13 mouse cellular contexts compared by ENCODE assay signal in the genomic region with DNA sequence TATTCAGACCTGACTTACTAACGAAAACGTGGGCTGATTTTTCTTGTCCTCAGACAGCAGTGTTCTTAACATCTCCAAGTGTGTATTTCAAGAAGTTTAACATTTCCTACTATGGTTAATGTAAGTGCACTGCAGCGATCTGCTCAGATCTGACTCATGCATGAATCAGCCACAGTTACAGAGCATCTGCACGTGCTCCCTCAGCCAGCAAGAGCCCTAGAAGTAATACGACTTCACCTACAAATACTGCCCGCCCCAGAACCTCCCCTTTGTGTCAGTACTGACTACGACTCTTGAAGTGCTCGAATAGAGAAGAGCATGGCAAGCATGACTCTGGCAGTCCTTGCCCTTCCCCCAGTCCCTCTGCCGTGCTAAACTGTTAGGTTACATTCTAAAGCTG. TPM values are rescaled to one million over a fixed set of nuclear protein-coding genes. Genes with fewer than 3 reads are reported as not detected.
A peak's percentile ranks its signal among the peaks of the same experiment; 100 is the strongest.
DNase-seq lines count a peak whose midpoint lies in the region; ATAC-seq lines count a peak whose summit lies in the region.
"Had no signal": no experiment of that assay in that cellular context is flagged by ENCODE, and none has a peak within 500 bp of the region (broad histone marks: within the 10 kb centered on the region; RNA-seq: fewer than 3 reads in every experiment).

No protein-coding gene starts in this region.

- H3K36me3 ChIP-seq in lung, embryonic 16.5 days (ENCODE audit: control insufficient read depth, insufficient read depth, low read length), result no peaks in the 10 kb centered on the region
- no peaks in the 10 kb centered on the region for H3K36me3 ChIP-seq in stomach, embryonic 16.5 days (ENCODE audit: control insufficient read depth, insufficient read depth, low read length)
- no peaks in the 10 kb centered on the region for H3K36me3 ChIP-seq in midbrain, embryonic 10.5 days

- WGBS in lung, embryonic 16.5 days, result 37% methylated on average over 9 of the region's 9 CpGs
- 41% methylated on average over 9 of the region's 9 CpGs for WGBS in stomach, embryonic 16.5 days
- 82% methylated on average over 9 of the region's 9 CpGs for WGBS in midbrain, embryonic 10.5 days

- no peaks in the 10 kb centered on the region for H3K27me3 ChIP-seq in lung, embryonic 16.5 days (ENCODE audit: control insufficient read depth, insufficient read depth, low read depth, low read length)
- H3K27me3 ChIP-seq in stomach, embryonic 16.5 days (ENCODE audit: control insufficient read depth, insufficient read depth, low read length), result no peaks in the 10 kb centered on the region
- H3K27me3 ChIP-seq in midbrain, embryonic 10.5 days (ENCODE audit: low read depth, poor library complexity, severe bottlenecking), result no peaks in the 10 kb centered on the region
- H3K27me3 ChIP-seq: forebrain, embryonic 13.5 days had no signal

- ATAC-seq in lung, embryonic 16.5 days (ENCODE audit: low read depth), result 0 out of 2 replicates have a peak, but pooled peaks have one; percentile 52
- ATAC-seq in stomach, embryonic 16.5 days (ENCODE audit: insufficient read depth, low FRiP score), result peak; percentile 89
- ATAC-seq: forebrain, embryonic 13.5 days; midbrain, embryonic 16.5 days had no signal

- no peaks in the 10 kb centered on the region for H3K9me3 ChIP-seq in lung, embryonic 16.5 days (ENCODE audit: control insufficient read depth, low read length)
- H3K9me3 ChIP-seq in stomach, embryonic 16.5 days (replicated peaks; ENCODE audit: control insufficient read depth, low read length), result no peaks in the 10 kb centered on the region
- no peaks in the 10 kb centered on the region for H3K9me3 ChIP-seq in midbrain, embryonic 10.5 days (replicated peaks)
- H3K9me3 ChIP-seq: forebrain, embryonic 13.5 days had no signal

- no peak overlapping the region for H3K9ac ChIP-seq in lung, embryonic 16.5 days (ENCODE audit: low read length)
- no peak overlapping the region for H3K9ac ChIP-seq in stomach, embryonic 16.5 days (ENCODE audit: low read length)
- H3K9ac ChIP-seq: forebrain, embryonic 13.5 days; liver, embryonic 14.5 days had no signal

- H3K4me1 ChIP-seq in lung, embryonic 16.5 days (replicated peaks; ENCODE audit: control insufficient read depth, insufficient read depth, low read length), result no peaks in the 10 kb centered on the region
- no peaks in the 10 kb centered on the region for H3K4me1 ChIP-seq in stomach, embryonic 16.5 days (ENCODE audit: control insufficient read depth, insufficient read depth, low read length)
- no peaks in the 10 kb centered on the region for H3K4me1 ChIP-seq in midbrain, embryonic 10.5 days

- H3K4me2 ChIP-seq in lung, embryonic 16.5 days (ENCODE audit: low read depth, low read length), result no peak overlapping the region
- no peak overlapping the region for H3K4me2 ChIP-seq in stomach, embryonic 16.5 days (ENCODE audit: low read depth, low read length)
- H3K4me2 ChIP-seq: forebrain, embryonic 13.5 days had no signal

- no peak overlapping the region for H3K4me3 ChIP-seq in lung, embryonic 16.5 days (ENCODE audit: low read length)
- no peak overlapping the region for H3K4me3 ChIP-seq in stomach, embryonic 16.5 days (replicated peaks; ENCODE audit: low read length)
- H3K4me3 ChIP-seq in midbrain, embryonic 10.5 days, result no peak overlapping the region
- H3K4me3 ChIP-seq: forebrain, embryonic 13.5 days; heart, adult 2 months had no signal

- DNase-seq in lung, postnatal 25 days (ENCODE audit: low spot score), result no peak
- DNase-seq in NIH3T3 (ENCODE audit: low read depth), result peak; percentile 82
- peak; percentile 42 to 76 for DNase-seq in left cerebral cortex, adult 8-10 months (ENCODE audit: low spot score in 2 of 2)
- no peak for DNase-seq in embryo, embryonic 11 days
- no peak for DNase-seq in kidney, adult 8-10 months
- DNase-seq in midbrain, embryonic 10.5 days (ENCODE audit: low spot score), result no peak
- DNase-seq: heart, adult 2 months; kidney, postnatal 36 days had no signal

- no peak overlapping the region for H3K27ac ChIP-seq in lung, embryonic 16.5 days (ENCODE audit: low read length)
- H3K27ac ChIP-seq in stomach, embryonic 16.5 days (ENCODE audit: low read length), result peak overlapping the region; percentile 65
- no peak overlapping the region for H3K27ac ChIP-seq in midbrain, embryonic 10.5 days (replicated peaks)
- H3K27ac ChIP-seq: forebrain, embryonic 13.5 days; heart, adult 2 months; liver, embryonic 14.5 days had no signal

RNA-seq across cellular contexts. Expression of a gene that starts 19.5 kb away (rescaled TPM):
- 1.6 and 3.7 TPM in 2 replicates for polyA plus RNA-seq in lung, embryonic 16.5 days (2015; fragmentation: Nextera tagmentation; extraction: Ambion mirVana)
- total RNA-seq in left cerebral cortex, adult 8-10 months (2022), result under 1 TPM in 3 of 4 experiments, not detected in 1; 0.11 to 0.33 (median 0.21) TPM
- polyA plus RNA-seq in stomach, embryonic 16.5 days (2015; fragmentation: Nextera tagmentation; extraction: Ambion mirVana), result 1.6 and 5.6 TPM in 2 replicates
- polyA plus RNA-seq in midbrain, embryonic 10.5 days (2016; fragmentation: Nextera tagmentation; extraction: Ambion mirVana), result not detected in 2 replicates
- polyA plus RNA-seq: forebrain, embryonic 13.5 days; midbrain, embryonic 16.5 days had no signal

Comparison
In these comparisons a context has a peak if more than half of its experiments do, and no peak if none do; other contexts are left out.
1. DNase-seq: peak in NIH3T3 (single experiment) and left cerebral cortex, adult 8-10 months (2 of 2); none in lung, postnatal 25 days (single experiment), embryo, embryonic 11 days (single experiment), kidney, adult 8-10 months (0 of 2) and midbrain, embryonic 10.5 days (single experiment).